Mouse (Mus musculus) liver, postnatal 0 days (tissue): Measurements from ENCODE around the gene Gabrb1. TPM values are rescaled to one million over a fixed set of nuclear protein-coding genes. Genes with fewer than 3 reads are reported as not detected.
"Not testable (repeated sequence)": the region's sequence is repeated elsewhere in the genome, so short reads cannot be mapped to it uniquely, and the experiment has no call there.

ENCODE experiments used
- ATAC-seq: fragments of 200-750 bp; cut with Nextera tagmentation; 2 replicates; pipeline ENCODE4 v1.8.0; 2017; ENCODE audit warnings: mild to moderate bottlenecking, moderate library complexity
- DNase-seq: peaks from one replicate; pipeline ENCODE4 v3.0.0-alpha.2; 2016
- H3K27ac ChIP-seq: fragments of 300-500 bp; sonication (generic); 2 replicates; pipeline ENCODE4 v1.5.1; 2014; ENCODE audit warnings: antibody characterized with exemption, moderate library complexity, mild to moderate bottlenecking, low read depth
- H3K27me3 ChIP-seq: fragments of 300-500 bp; sonication (generic); 2 replicates; pipeline ENCODE4 v1.6.1; 2014; ENCODE audit warnings: low read length, control low read depth, mixed read lengths; ENCODE audit not compliant: insufficient read depth
- H3K36me3 ChIP-seq: fragments of 300-500 bp; sonication (generic); replicated peaks from 2 replicates; pipeline ENCODE4 v1.6.1; 2014; ENCODE audit warnings: mild to moderate bottlenecking, control low read depth, low read length, moderate library complexity, mixed read lengths; ENCODE audit not compliant: insufficient read depth
- H3K4me1 ChIP-seq: fragments of 300-500 bp; sonication (generic); 2 replicates; pipeline ENCODE4 v1.6.1; 2014; ENCODE audit warnings: antibody characterized with exemption, mild to moderate bottlenecking, control low read depth; ENCODE audit not compliant: insufficient read depth
- H3K4me2 ChIP-seq: fragments of 300-500 bp; sonication (generic); 2 replicates; pipeline ENCODE4 v1.6.1; 2014; ENCODE audit warnings: low read depth, mild to moderate bottlenecking, low read length, moderate library complexity, mixed read lengths
- H3K4me3 ChIP-seq: fragments of 300-500 bp; sonication (generic); 2 replicates; pipeline ENCODE4 v1.5.1; 2014; ENCODE audit warnings: low read depth, low read length
- H3K9ac ChIP-seq: fragments of 300-500 bp; sonication (generic); replicated peaks from 2 replicates; pipeline ENCODE4 v1.6.1; 2014; ENCODE audit warnings: mild to moderate bottlenecking, moderate library complexity
- H3K9me3 ChIP-seq: fragments of 300-500 bp; sonication (generic); 2 replicates; pipeline ENCODE4 v1.6.1; 2016; ENCODE audit warnings: mild to moderate bottlenecking, control low read depth, low read length, mixed read lengths
- CTCF ChIP-seq: sonication (generic); IDR thresholded peaks from 2 replicates; pipeline ENCODE4 v1.5.1; 2016; ENCODE audit warnings: antibody characterized with exemption, low read depth
- EP300 ChIP-seq: IDR thresholded peaks from 2 replicates; pipeline ENCODE4 v1.6.1; 2016; ENCODE audit warnings: antibody characterized with exemption, low read depth, mild to moderate bottlenecking
- WGBS: fragments of 180-500 bp; shearing (Covaris S2); extraction: QIAGEN DNeasy Blood & Tissue Kit; methylation state at CpG from one replicate; pipeline ENCODE4 v1.1.7; 2014; ENCODE audit not compliant: insufficient replicate concordance; 5-methylcytosine and 5-hydroxymethylcytosine counted together
- polyA plus RNA-seq: library from polyadenylated mRNA; unstranded; fragments of >200 nt; fragmentation: Nextera tagmentation; extraction: Ambion mirVana; gene quantifications from 2 replicates; pipeline ENCODE4 v1.2.1, GENCODE M21; 2015

The Gabrb1 gene
- polyA plus RNA-seq, 1 experiment from 2014 or later, result not detected

DNA sequence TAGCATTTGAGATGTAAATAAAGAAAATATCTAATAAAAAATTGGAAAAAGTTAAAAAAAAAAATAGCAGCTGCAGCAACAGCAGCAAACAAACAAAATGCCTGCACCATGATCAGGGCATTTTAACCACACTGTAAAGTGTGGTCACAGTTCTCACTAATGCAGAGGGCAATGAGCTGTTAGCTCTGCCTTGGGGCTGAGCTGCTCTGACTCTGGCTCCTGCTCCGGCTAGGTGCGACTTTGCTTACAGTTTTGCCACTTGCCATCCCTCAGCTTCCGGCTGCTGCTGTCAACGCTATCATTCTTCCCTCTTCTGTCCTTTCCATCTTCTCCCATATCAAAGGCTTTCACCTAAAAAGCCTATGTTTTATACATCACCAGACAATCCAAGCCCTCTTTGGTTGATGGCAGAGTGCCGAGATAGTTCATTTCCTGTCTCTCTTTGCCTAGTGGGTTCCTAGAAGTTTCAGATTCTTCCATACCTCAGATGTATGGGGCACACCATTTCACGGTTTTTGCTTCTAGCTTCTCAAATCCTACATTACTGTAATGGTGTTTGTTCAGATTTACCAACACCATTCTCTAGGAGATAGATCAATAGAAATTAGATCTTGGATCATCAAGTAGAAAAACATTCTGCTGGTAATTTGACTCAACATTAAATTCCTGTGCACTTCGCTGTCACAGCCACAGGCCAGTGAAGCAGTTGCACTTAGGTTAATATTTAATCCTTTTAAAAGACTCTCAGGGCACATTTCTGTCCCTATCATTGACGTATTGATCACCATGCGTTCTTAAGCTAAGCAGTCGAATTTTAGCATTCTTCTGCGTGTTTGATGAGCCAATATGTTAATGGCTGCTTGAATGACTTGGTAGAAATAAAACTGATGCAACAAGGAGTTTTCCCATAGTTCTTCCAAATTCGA, 385.6 kb downstream of the Gabrb1 start:
- DNase-seq (no peak), ATAC-seq (no peak)
- Histone ChIP-seq H3K27ac (no peak overlapping the region), H3K4me3 (no peak overlapping the region), H3K4me2 (peak overlapping the region; percentile 19), H3K9me3 (no peaks in the 10 kb centered on the region), H3K36me3 (no peaks in the 10 kb centered on the region), H3K9ac (no peak overlapping the region), H3K4me1 (no peaks in the 10 kb centered on the region), H3K27me3 (no peaks in the 10 kb centered on the region)
- 50% methylated on average over 12 of the region's 12 CpGs for WGBS
- TF ChIP-seq EP300, result no peak
- no peak for TF ChIP-seq CTCF

- Histone ChIP-seq H3K36me3 (no peaks in the 10 kb centered on the region), H3K4me3 (no peak overlapping the region), H3K27me3 (no peaks in the 10 kb centered on the region), H3K4me1 (no peaks in the 10 kb centered on the region), H3K9ac (no peak overlapping the region), H3K4me2 (no peak overlapping the region), H3K27ac (no peak overlapping the region), H3K9me3 (no peaks in the 10 kb centered on the region)
- no peak for TF ChIP-seq CTCF
- TF ChIP-seq EP300, result no peak
- 63% methylated on average over 2 of the region's 2 CpGs for WGBS
- DNase-seq (no peak), ATAC-seq (no peak)
Observed at GRCm38 (mm10) chr5:72046261-72046660, 388.3 kb downstream of the Gabrb1 start.

DNA sequence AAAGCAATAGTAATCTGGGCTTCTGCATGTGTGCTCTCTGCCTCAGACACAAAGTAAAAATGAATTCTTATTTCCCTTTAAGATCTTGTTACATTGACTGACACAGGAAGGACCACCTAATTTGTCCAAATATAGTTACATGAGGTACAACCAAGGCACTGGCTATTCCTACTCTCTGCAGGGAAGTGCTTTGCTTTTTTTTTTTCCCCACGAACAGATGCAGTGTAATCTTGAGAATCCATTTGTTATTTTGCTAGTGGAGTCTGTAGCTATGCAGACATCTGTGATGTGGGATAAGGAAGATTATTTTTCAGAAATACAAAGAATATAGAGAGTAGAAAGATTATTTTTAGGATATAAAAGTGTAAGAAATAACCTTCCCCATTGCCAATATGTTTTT, 406.2 kb downstream of the Gabrb1 start:
- TF ChIP-seq EP300 (no peak), CTCF (no peak)
- H3K36me3 ChIP-seq, result no peaks in the 10 kb centered on the region

DNA sequence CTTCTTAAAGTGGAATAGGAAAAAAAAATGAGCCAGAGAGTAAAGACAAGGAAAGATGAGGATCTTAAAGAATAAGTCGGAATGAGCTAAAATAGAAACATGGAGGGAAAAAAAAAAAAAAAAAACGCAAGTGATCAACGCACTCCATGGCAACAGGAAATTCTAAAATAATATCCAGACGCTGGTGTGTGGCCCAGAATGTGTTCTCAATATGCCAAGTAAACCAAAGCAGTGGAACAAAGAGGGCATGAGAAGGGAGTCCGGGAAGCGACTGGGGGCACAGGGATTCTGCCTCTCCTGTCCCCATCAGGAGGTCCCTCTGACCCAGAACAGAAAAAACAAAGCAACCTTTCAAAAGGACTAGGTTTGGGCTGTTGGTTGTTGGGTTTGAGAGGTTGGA, 410.9 kb downstream of the Gabrb1 start:
- no peak overlapping the region for H3K27ac ChIP-seq
- no peaks in the 10 kb centered on the region for H3K9me3 ChIP-seq
- no peak for DNase-seq
- 73% methylated on average over 6 of the region's 6 CpGs for WGBS
- H3K4me3 ChIP-seq, result no peak overlapping the region
- H3K27me3 ChIP-seq, result no peaks in the 10 kb centered on the region
- ATAC-seq, result no peak
- no peaks in the 10 kb centered on the region for H3K4me1 ChIP-seq
- H3K36me3 ChIP-seq, result no peaks in the 10 kb centered on the region
- no peak overlapping the region for H3K4me2 ChIP-seq
- TF ChIP-seq EP300, result no peak
- no peak for TF ChIP-seq CTCF
- H3K9ac ChIP-seq, result no peak overlapping the region

More for the DNA sequence above, 406.2 kb downstream of the Gabrb1 start:
- no peak overlapping the region for H3K27ac ChIP-seq
- H3K4me3 ChIP-seq, result no peak overlapping the region
- DNase-seq, result no peak
- 30% methylated on average over 1 of the region's 1 CpGs for WGBS
- no peaks in the 10 kb centered on the region for H3K9me3 ChIP-seq
- no peak overlapping the region for H3K4me2 ChIP-seq
- no peak for ATAC-seq
- no peaks in the 10 kb centered on the region for H3K4me1 ChIP-seq
- H3K27me3 ChIP-seq, result no peaks in the 10 kb centered on the region
- no peak overlapping the region for H3K9ac ChIP-seq

GRCm38 (mm10) chr5:72069398-72069797, 411.5 kb downstream of the Gabrb1 start:
- H3K4me3 ChIP-seq, H3K36me3 ChIP-seq, H3K4me2 ChIP-seq, ATAC-seq, H3K4me1 ChIP-seq, DNase-seq, H3K9me3 ChIP-seq, H3K27me3 ChIP-seq, H3K9ac ChIP-seq, H3K27ac ChIP-seq: not testable (repeated sequence)
- WGBS, result 82% methylated on average over 7 of the region's 7 CpGs

DNA sequence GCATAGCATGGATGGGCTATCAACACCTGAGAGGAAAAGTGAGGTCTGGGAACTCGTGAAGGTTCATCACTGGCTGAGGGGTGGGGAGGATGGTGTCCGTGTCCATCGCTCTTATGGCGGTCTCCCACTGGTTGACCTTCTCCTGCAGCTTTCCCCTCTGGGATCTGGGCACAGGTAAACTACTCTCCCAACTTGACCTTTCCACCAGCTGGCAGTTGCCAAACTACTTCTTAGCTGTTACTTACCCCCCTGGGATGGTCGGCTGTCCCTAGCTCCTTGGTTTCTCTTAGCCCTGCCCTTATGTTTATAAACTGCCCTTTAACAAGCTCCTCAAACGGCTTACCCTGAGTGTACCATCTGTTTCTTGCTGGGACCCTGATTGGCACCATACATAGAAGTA, 418.9 kb downstream of the Gabrb1 start:
- Histone ChIP-seq H3K9me3 (no peaks in the 10 kb centered on the region), H3K36me3 (no peaks in the 10 kb centered on the region), H3K4me1 (no peaks in the 10 kb centered on the region), H3K9ac (no peak overlapping the region), H3K27ac (no peak overlapping the region), H3K4me2 (no peak overlapping the region), H3K27me3 (no peaks in the 10 kb centered on the region), H3K4me3 (no peak overlapping the region)
- ATAC-seq (no peak), DNase-seq (no peak)
- TF ChIP-seq CTCF (no peak), EP300 (no peak)
- WGBS, result 83% methylated on average over 6 of the region's 6 CpGs
